Mouse (Mus musculus) neural tube, embryonic 11.5 days (tissue): ENCODE results near the gene Tmprss5. TPM values are rescaled to one million over a fixed set of nuclear protein-coding genes. Genes with fewer than 3 reads are reported as not detected.

Source experiments
- ATAC-seq: fragments of 200-750 bp; cut with Nextera tagmentation; 2 replicates; pipeline ENCODE4 v1.8.0; 2017; ENCODE audit warnings: moderate number of reproducible peaks, mild to moderate bottlenecking, moderate TSS enrichment, moderate library complexity; ENCODE audit not compliant: insufficient read depth, low FRiP score, low TSS enrichment
- DNase-seq: peaks from one replicate; pipeline ENCODE4 v3.0.0-alpha.2; 2015; ENCODE audit warnings: low spot score
- H3K27ac ChIP-seq: fragments of 300-500 bp; sonication (generic); 2 replicates; pipeline ENCODE4 v1.5.1; 2014; ENCODE audit warnings: low read depth, mild to moderate bottlenecking, low read length
- H3K27me3 ChIP-seq: fragments of 300-500 bp; sonication (generic); 2 replicates; pipeline ENCODE4 v1.6.1; 2014; ENCODE audit warnings: mild to moderate bottlenecking, low read length, mixed read lengths; ENCODE audit not compliant: control insufficient read depth, insufficient read depth
- H3K36me3 ChIP-seq: fragments of 300-500 bp; sonication (generic); 2 replicates; pipeline ENCODE4 v1.6.1; 2014; ENCODE audit warnings: mild to moderate bottlenecking, low read length, moderate library complexity, mixed read lengths; ENCODE audit not compliant: control insufficient read depth, insufficient read depth
- H3K4me1 ChIP-seq: fragments of 300-500 bp; sonication (generic); 2 replicates; pipeline ENCODE4 v1.6.1; 2014; ENCODE audit warnings: low read length, mixed read lengths; ENCODE audit not compliant: control insufficient read depth, insufficient read depth
- H3K4me2 ChIP-seq: fragments of 300-500 bp; sonication (generic); 2 replicates; pipeline ENCODE4 v1.6.1; 2014; ENCODE audit warnings: low read depth, mild to moderate bottlenecking, moderate library complexity
- H3K4me3 ChIP-seq: fragments of 300-500 bp; sonication (generic); 2 replicates; pipeline ENCODE4 v1.5.1; 2014; ENCODE audit warnings: low read depth, low read length
- H3K9ac ChIP-seq: fragments of 300-500 bp; sonication (generic); 2 replicates; pipeline ENCODE4 v1.6.1; 2014; ENCODE audit warnings: mild to moderate bottlenecking, low read length
- H3K9me3 ChIP-seq: fragments of 300-500 bp; sonication (generic); 2 replicates; pipeline ENCODE4 v1.6.1; 2016; ENCODE audit warnings: low read length; ENCODE audit not compliant: control insufficient read depth
- WGBS: fragments of 180-500 bp; shearing (Covaris S2); extraction: QIAGEN DNeasy Blood & Tissue Kit; methylation state at CpG from one replicate; pipeline ENCODE4 v1.1.7; 2014; 5-methylcytosine and 5-hydroxymethylcytosine counted together
- polyA plus RNA-seq: library from polyadenylated mRNA; unstranded; fragments of >200 nt; fragmentation: Nextera tagmentation; extraction: Ambion mirVana; gene quantifications from 2 replicates; pipeline ENCODE4 v1.2.1, GENCODE M21; 2014

Tmprss5 gene
- polyA plus RNA-seq, 1 experiment from 2014 or later, result 0.86 TPM

DNA sequence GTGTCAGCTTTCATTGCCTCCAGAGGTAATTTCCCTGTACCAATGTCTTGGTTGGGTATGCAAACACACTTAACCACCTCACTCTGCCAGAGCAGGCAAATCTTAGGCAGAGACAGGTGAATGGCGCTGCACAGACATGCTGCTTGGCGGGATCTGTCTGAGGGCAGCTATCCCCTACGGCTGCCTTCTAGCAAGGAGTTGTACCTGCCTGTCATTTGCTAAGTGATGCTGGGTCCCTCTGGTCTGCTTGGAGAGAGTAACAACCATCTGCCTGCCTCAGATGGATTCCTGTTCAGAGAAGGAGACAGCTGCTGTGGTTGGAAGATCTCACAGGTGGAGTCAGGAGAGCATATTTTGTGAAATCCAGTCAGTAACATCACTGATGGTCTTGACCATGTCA is 62.8 kb downstream of the Tmprss5 start:
- Histone ChIP-seq H3K4me2 (no peak overlapping the region), H3K9ac (no peak overlapping the region), H3K4me3 (no peak overlapping the region), H3K36me3 (no peaks in the 10 kb centered on the region), H3K9me3 (no peaks in the 10 kb centered on the region), H3K4me1 (no peaks in the 10 kb centered on the region), H3K27me3 (no peaks in the 10 kb centered on the region), H3K27ac (no peak overlapping the region)
- ATAC-seq, result no peak
- DNase-seq, result no peak
- WGBS, result 88% methylated on average over 3 of the region's 3 CpGs

DNA sequence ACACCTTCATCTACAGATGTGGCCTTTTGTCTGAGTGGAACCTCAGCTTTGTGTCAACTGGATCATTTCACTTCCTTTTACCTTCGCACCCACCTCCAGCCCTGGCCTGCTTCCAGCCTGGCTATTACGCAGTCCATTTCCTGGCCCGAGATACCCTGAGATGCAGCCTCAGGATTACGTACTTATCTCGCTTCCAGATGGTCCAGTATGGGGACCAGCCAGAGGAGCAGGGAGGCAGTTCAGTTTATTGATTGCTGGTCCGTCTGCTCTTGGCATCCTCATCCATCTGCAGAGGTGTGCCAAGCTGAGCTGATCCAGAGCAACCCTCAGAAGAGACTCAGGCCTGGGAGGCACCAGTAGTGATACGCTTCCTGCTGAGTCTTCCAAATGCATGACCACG is 64.7 kb downstream of the Tmprss5 start:
- no peak overlapping the region for H3K27ac ChIP-seq
- no peak overlapping the region for H3K9ac ChIP-seq
- H3K9me3 ChIP-seq, result no peaks in the 10 kb centered on the region
- H3K4me3 ChIP-seq, result no peak overlapping the region
- H3K4me1 ChIP-seq, result no peaks in the 10 kb centered on the region
- no peaks in the 10 kb centered on the region for H3K27me3 ChIP-seq
- ATAC-seq (no peak), DNase-seq (no peak)
- no peak overlapping the region for H3K4me2 ChIP-seq
- no peaks in the 10 kb centered on the region for H3K36me3 ChIP-seq
- 85% methylated on average over 8 of the region's 8 CpGs for WGBS

DNA sequence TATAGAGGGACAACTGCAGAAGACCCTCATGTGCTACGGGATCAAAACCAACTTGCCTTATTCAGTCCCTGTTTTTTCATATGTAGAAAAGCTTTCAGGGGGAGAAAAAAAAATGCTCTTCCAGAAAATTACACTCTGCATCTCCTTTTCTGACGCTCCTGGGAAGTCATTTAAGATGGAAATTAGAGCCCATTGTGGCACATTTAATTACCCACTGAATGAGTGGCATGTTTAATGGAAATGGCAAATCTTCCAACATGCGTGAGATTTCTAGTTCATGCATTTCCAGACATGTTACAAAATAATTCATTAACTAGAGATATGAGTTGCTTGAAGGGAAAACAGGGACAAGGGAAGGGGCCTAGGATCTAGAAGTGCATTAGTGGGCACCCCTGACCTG is 66.0 kb downstream of the Tmprss5 start:
- no peak overlapping the region for H3K4me3 ChIP-seq
- H3K27me3 ChIP-seq, result no peaks in the 10 kb centered on the region
- ATAC-seq (no peak), DNase-seq (no peak)
- H3K9me3 ChIP-seq, result no peaks in the 10 kb centered on the region
- H3K9ac ChIP-seq, result no peak overlapping the region
- WGBS, result 62% methylated on average over 3 of the region's 3 CpGs
- H3K27ac ChIP-seq, result no peak overlapping the region
- H3K4me2 ChIP-seq, result no peak overlapping the region
- no peaks in the 10 kb centered on the region for H3K4me1 ChIP-seq
- no peaks in the 10 kb centered on the region for H3K36me3 ChIP-seq

Other genes with a start within 250 kb of the Tmprss5 start
- 7.4 and 8.0 TPM in 2 replicates for gene Zbtb16, start 245.0 kb upstream of the Tmprss5 start, polyA plus RNA-seq
- 0.16 TPM in 1 of 2 replicates, not detected in the other for gene Htr3a, start 170.2 kb upstream of the Tmprss5 start, polyA plus RNA-seq
- gene Htr3b, start 116.3 kb upstream of the Tmprss5 start, polyA plus RNA-seq, result 0.09 TPM in 1 of 2 replicates, not detected in the other
- gene Usp28, start 95.9 kb upstream of the Tmprss5 start, polyA plus RNA-seq, result 41.3 and 43.1 TPM in 2 replicates
- 46.6 and 49.9 TPM in 2 replicates for gene Zw10, start 25.6 kb upstream of the Tmprss5 start, polyA plus RNA-seq
- gene Gm4894, start 169.3 kb downstream of the Tmprss5 start, polyA plus RNA-seq, result not detected in 2 replicates